Comparison of ENCODE assay signal across 1 mouse cellular context in the genomic region with DNA sequence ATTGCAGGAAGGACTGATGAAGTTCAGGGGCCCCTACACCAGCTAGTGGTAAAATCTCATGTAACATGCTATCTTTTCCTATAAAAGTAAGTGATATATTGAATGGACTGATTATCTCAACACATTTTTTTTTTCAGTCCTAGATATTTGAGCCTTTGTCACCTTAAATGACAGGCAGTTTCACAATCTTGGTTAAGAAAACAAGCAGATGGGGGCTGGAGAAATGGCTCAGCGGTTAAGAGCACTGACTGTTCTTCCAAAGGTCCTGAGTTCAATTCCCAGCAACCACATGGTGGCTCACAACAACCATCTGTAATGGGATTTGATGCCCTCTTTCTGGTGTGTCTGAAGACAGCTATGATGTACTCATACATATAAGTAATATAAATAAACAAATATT.
TF ChIP-seq lines count a peak whose summit lies in the region.

No protein-coding gene starts in this region.

TF ChIP-seq in CH12.LX, 34 proteins besides CTCF, POLR2A, EP300 and RAD21 (continued from another document):
- TF ChIP-seq UBTF (IDR thresholded peaks at IDR 0.05; ENCODE audit: low read depth, low read length) (no peak), HCFC1 (IDR thresholded peaks at IDR 0.05; ENCODE audit: low read depth, low read length) (no peak), JUN (IDR thresholded peaks at IDR 0.05; ENCODE audit: insufficient read depth, low read depth, low read length) (no peak), TCF12 (IDR thresholded peaks at IDR 0.05; ENCODE audit: low read depth, low read length) (no peak), PAX5 (IDR thresholded peaks at IDR 0.05; ENCODE audit: low read length) (no peak), SIN3A (IDR thresholded peaks at IDR 0.05; ENCODE audit: low read length) (no peak), ZMIZ1 (IDR thresholded peaks at IDR 0.05; ENCODE audit: low read depth, low read length) (no peak), BHLHE40 (IDR thresholded peaks at IDR 0.05; ENCODE audit: low read depth, low read length) (no peak), RCOR1 (conservative IDR thresholded peaks at IDR 0.05; ENCODE audit: low read depth, low read length) (no peak), ZKSCAN1 (IDR thresholded peaks at IDR 0.05; ENCODE audit: borderline replicate concordance, low read depth, low read length) (no peak), MAZ (IDR thresholded peaks at IDR 0.05; ENCODE audit: low read depth, low read length) (no peak), NRF1 (IDR thresholded peaks at IDR 0.05; ENCODE audit: low read depth, low read length) (no peak), ZNF384 (IDR thresholded peaks at IDR 0.05; ENCODE audit: low read depth, low read length) (no peak), ELF1 (IDR thresholded peaks at IDR 0.05; ENCODE audit: low read depth, low read length) (no peak), IRF4 (IDR thresholded peaks at IDR 0.05; ENCODE audit: low read depth, low read length) (no peak), JUND (conservative IDR thresholded peaks at IDR 0.05; ENCODE audit: low read depth, low read length) (no peak)
